Mouse (Mus musculus): Measurements from ENCODE around the gene Iffo1.

- TF ChIP-seq CTCF (IDR thresholded peaks at IDR 0.05; ENCODE audit: low read depth): no peak
- TF ChIP-seq EP300 (IDR thresholded peaks at IDR 0.05; ENCODE audit: low read depth): no peak
These were observed 3.3 kb downstream of the Iffo1 start for GRCm38 (mm10) chr6:125148251-125148925.
